Mouse (Mus musculus) kidney, adult 18-20 months (tissue): ENCODE measurements around the gene Gm20708.
A peak's percentile ranks its signal among the peaks of the same experiment; 100 is the strongest.
"Not testable (repeated sequence)": the region's sequence is repeated elsewhere in the genome, so short reads cannot be mapped to it uniquely, and the experiment has no call there.

ENCODE experiments used
- DNase-seq: peaks from one replicate; pipeline ENCODE4 v3.0.0; 2021

The Gm20708 gene

GRCm38 (mm10) chr11:117813867-117814266, 4.4 kb downstream of the Gm20708 start:
- DNase-seq = no peak

GRCm38 (mm10) chr11:117814704-117815366, 5.4 kb downstream of the Gm20708 start:
- no peak for DNase-seq

GRCm38 (mm10) chr11:117815850-117816249, 6.4 kb downstream of the Gm20708 start:
- not testable (repeated sequence) for DNase-seq

GRCm38 (mm10) chr11:117816389-117816996, 7.0 kb downstream of the Gm20708 start:
- DNase-seq = no peak

- DNase-seq = no peak
Measured at GRCm38 (mm10) chr11:117819095-117819494, 9.6 kb downstream of the Gm20708 start.

- no peak for DNase-seq
Measured at GRCm38 (mm10) chr11:117820173-117820572, 10.7 kb downstream of the Gm20708 start.

DNA sequence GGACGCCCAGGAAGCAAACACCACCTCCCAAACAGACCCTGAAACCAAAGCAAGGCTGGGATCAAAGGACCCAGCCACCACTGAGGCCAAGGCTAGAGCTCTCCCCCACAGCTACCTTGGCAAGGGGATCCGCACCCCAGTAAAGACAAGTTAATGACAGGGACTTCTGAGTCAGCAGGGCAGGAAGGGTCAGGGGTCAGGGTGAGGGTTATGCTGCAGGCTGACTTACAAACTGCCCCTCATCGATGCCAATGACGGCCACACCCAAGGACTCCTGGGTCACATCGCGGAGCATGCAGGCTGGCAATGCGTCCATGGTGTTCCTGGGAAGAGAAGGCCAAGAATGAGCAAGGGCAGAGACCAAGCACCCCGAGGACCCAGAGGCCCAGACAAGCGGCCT, 12.4 kb downstream of the Gm20708 start:
- DNase-seq = no peak

DNA sequence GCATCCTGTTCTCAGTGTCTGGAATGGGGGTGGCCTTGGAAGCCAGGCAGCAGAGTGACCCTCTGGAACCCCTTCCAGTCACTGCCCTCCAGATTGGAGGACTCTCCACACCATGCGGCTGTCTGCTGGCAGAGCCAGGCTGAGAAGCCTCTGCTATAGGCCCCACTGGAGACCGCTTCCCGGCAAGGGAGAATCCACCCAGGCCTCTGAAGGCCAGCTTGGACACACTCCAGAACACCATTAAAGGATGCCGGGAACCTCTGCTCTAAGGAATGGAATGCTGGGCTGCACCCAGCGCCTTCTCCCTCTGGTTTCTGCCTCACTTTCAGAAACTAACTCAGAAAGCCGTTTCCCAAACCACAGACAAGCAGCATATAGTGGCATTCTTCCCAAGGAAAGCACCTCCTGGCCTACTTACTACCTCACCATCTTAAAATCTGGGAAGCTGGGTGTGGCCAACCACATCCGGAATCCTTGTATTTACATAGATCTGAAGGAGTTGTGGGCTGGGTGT, 13.3 kb downstream of the Gm20708 start:
- no peak for DNase-seq

- DNase-seq = no peak
Measured at GRCm38 (mm10) chr11:117823411-117823810, 13.9 kb downstream of the Gm20708 start.

DNA sequence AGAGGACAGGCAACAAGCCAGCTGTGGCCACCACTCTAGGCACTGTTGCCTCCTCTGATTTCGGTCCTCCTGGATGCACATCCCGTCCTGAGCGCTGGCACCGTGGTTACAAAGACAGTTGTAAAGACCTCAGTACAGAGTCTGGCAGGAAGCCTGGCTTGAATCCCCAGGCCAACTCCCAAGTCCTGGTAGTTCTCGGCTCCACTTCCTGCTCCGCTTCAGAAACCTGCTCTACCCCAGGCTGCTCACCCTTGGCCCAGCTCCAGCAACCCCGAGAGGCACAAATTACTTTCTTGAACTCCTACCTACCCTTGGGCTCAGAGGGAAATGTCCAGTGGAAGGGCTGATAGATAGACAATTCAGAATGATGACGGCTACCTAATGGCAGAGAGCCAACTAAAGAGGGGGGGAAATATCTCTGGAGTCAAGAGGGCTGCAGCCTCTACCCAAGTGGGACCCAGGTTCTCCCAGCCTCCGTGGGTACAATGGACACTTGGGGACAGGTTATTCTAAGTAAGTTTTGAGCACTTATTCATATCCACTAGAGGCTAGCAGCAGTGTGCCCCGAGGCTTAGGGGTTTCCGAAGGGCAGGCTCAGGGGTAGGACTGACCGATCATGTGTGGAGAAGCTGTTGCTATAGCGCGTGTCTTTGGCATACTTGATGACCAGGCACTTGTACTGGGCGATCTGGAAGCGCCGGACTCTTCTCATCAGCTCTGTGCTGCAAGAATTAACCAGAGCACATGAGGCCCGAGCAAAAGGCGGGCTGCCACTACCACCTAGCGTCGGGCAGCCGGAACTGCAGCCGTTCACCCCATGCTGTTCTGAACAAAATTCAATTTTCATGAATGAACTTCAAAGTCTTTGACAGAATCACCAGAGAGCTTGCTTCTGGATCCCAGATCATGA, 14.8 kb downstream of the Gm20708 start:
- DNase-seq = peak; percentile 85

- DNase-seq = peak; percentile 79
Measured at GRCm38 (mm10) chr11:117825333-117826101, 16.0 kb downstream of the Gm20708 start, which contains the start of the genes Afmid and Tk1. Gene Afmid, plus strand, starts transcription at chr11:117825924. Gene Tk1, minus strand, starts transcription at chr11:117826092.

DNA sequence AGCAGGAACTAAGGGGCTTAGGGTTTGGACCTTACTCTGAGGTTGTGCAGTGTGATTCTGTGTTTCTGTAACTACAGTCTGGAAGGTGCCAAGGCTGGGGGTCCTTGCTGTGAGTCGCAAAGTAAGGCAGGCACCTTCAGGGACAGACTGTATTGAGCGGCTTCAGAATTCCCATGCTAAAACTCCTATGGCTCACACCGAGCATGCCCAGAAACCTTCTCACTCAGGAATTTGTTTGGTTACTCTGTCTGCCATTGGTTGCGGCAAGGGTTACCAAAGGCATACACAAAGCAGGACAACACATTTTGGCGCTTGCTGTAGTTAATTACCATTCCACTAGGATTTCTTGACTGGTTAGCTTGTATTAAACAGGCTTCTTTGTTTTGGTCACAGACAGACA, 16.7 kb downstream of the Gm20708 start:
- no peak for DNase-seq

- DNase-seq = no peak
Measured at GRCm38 (mm10) chr11:117826916-117827315, 17.4 kb downstream of the Gm20708 start.

DNA sequence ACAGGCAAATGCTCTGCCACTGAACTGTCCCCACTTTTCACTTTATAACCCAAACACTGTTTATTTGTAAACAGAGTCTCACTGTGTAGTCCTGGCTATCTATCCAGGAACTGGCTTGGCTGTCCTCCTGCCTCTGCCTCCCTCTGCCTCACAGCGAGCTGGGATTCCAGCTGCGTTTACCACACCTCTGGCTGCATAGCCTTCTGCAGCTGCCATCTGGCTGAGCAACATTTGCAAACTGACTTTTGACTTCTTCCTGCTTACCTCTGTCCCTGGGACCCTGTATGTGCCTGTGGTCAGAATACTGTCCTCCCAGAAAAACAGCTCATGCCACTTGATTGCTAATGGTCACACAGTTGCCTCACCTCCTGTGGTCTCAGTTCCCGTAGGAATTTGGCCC, 17.9 kb downstream of the Gm20708 start:
- DNase-seq = no peak

GRCm38 (mm10) chr11:117828149-117828887, 18.9 kb downstream of the Gm20708 start:
- DNase-seq = peak; percentile 50

DNA sequence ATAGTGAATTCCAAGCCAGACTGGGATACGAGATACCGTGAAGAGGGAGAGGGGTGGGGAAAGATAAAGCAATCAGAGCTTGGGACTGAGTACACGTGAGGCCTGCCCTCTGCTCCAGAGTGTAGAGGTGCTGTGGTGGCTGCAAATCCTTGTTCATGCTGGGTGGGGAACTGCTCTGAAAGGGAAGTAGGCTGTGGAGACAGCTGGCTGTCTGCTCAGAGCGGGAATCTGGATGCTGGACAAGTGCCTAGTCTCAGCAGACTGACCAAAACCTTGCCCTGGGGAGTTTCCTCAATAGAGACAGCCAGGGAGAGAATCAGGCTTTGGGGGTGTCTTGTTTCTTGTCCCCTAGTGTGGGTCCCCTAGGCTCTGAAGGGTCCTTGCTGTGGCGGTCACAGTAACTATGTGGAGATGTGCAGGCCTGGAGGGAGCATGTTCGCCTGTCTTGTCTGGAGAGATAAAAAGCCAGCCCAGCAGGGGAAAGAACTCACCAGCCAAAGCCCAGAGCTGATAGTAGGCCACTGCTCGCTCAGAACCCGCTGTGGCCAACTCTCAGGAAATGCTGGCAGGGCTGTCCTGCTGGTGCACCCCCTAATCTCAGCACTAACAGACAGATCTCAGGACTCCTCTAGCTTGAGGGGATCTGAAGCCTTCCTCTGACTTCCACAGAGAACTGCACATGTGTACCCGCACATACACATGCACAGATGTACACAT, 19.6 kb downstream of the Gm20708 start:
- DNase-seq = peak; percentile 63

- DNase-seq = peak; percentile 85
Measured at GRCm38 (mm10) chr11:117829671-117830215, 20.3 kb downstream of the Gm20708 start.

GRCm38 (mm10) chr11:117830401-117830800, 20.9 kb downstream of the Gm20708 start:
- no peak for DNase-seq

GRCm38 (mm10) chr11:117832086-117832969, 22.9 kb downstream of the Gm20708 start:
- DNase-seq = peak; percentile 79

DNA sequence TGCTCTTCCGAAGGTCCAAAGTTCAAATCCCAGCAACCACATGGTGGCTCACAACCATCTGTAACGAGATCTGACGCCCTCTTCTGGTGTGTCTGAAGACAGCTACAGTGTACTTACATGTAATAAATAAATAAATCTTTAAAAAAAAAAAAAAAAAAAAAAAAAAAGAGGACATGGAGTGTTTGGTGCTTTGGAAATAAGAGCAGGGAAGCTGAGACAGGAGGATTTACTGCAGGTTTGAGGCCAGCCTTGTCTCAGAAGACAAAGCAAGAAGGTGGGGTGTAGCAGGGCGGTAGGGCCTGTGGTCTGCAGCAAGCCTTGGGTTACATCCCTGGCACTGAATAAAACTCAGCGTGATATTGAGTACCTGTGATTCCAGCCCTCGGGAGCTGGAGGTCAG, 24.0 kb downstream of the Gm20708 start:
- DNase-seq = not testable (repeated sequence)
